Comparison of ENCODE assay signal across 20 mouse cellular contexts in the genomic region with DNA sequence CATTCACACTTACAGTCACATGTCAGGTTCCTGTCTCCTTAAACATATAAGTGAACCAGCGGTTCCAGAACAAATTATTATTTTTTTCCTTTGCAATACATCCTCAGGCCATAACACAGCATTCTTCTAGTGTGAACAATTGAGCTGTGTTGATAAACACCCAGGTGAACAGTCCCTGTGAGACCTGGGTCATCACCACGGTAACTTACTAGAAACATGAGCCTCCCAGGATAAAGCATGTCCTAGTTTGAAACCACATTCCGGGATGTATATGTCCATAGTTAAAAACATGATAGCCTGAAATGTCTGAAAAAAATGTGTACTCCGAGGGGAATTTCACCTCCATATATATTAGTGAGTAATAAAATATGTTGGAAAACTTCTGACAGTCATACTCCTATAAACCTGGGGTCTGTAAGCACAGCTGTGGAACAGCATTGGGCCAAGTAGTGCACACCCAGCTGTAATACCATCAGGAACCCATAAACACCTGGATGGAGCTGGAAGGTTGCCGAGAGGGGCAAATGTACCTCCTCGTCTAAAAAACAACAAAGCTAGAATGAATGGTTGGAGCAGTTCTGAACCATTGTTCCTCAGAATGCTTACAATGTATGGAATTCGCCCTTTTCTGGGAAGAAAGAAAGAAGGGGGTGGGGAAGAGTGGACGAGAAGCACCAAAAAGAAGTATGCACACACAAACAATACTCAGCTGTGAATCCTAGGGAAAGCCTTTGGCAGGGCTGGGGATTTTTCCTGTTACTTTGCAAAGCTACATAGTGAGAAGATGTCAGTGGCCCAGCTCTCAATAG.
"Had no signal": no experiment of that assay in that cellular context is flagged by ENCODE, and none has a peak within 500 bp of the region (broad histone marks: within the 10 kb centered on the region; RNA-seq: fewer than 3 reads in every experiment).

No protein-coding gene starts in this region.

- H3K4me1 ChIP-seq: kidney, embryonic 15.5 days; liver, embryonic 13.5 days; lung, embryonic 15.5 days; megakaryocyte, embryonic 14.5 days; midbrain, embryonic 15.5 days; neural tube, embryonic 12.5 days; stomach, embryonic 15.5 days had no signal

- DNase-seq: kidney, adult 2 months; kidney, postnatal 25 days; liver; liver, embryonic 13.5 days; liver, postnatal 0 days; lung, postnatal 14 days; retina, postnatal 1 day; right cerebral cortex, postnatal 4 days; spleen, adult 18-20 months; thymus, adult 2 months; thymus, postnatal 4 days had no signal

- H3K9ac ChIP-seq: kidney, embryonic 15.5 days; liver, embryonic 13.5 days; liver, postnatal 0 days; lung, embryonic 15.5 days; midbrain, embryonic 15.5 days; neural tube, embryonic 12.5 days; stomach, embryonic 15.5 days had no signal

- H3K4me3 ChIP-seq: kidney, embryonic 15.5 days; left cerebral cortex, adult 2 months; liver, embryonic 13.5 days; lung, embryonic 15.5 days; megakaryocyte, embryonic 14.5 days; midbrain, embryonic 15.5 days; neural tube, embryonic 12.5 days; stomach, embryonic 15.5 days had no signal

- H3K27ac ChIP-seq: kidney, embryonic 15.5 days; left cerebral cortex, adult 2 months; liver, embryonic 13.5 days; lung, embryonic 15.5 days; macrophage; midbrain, embryonic 15.5 days; neural tube, embryonic 12.5 days; stomach, embryonic 15.5 days had no signal

- H3K27me3 ChIP-seq: kidney, embryonic 15.5 days; liver, embryonic 13.5 days; lung, embryonic 15.5 days; midbrain, embryonic 15.5 days; neural tube, embryonic 12.5 days; stomach, embryonic 15.5 days had no signal

- H3K4me2 ChIP-seq: kidney, embryonic 15.5 days; liver, embryonic 13.5 days; lung, embryonic 15.5 days; midbrain, embryonic 11.5 days; midbrain, embryonic 15.5 days; neural tube, embryonic 12.5 days; stomach, embryonic 15.5 days had no signal

- ATAC-seq: liver, postnatal 0 days; midbrain, embryonic 15.5 days had no signal

- H3K9me3 ChIP-seq: kidney, embryonic 15.5 days; liver, embryonic 13.5 days; lung, embryonic 15.5 days; megakaryocyte, embryonic 14.5 days; midbrain, embryonic 15.5 days; neural tube, embryonic 12.5 days; stomach, embryonic 15.5 days had no signal

- H3K36me3 ChIP-seq: kidney, embryonic 15.5 days; liver, embryonic 13.5 days; lung, embryonic 15.5 days; midbrain, embryonic 15.5 days; neural tube, embryonic 12.5 days; stomach, embryonic 15.5 days had no signal
